8 mouse cellular contexts compared by ENCODE assay signal in genomic region chr3:94581793-94582455, GRCm38 (mm10). TPM values are rescaled to one million over a fixed set of nuclear protein-coding genes. Genes with fewer than 3 reads are reported as not detected.
DNase-seq lines count a peak whose midpoint lies in the region; ATAC-seq and TF ChIP-seq lines count a peak whose summit lies in the region.

No protein-coding gene starts in this region.

- H3K27ac ChIP-seq in forebrain, embryonic 12.5 days = peak overlapping the region; percentile 89
- peak overlapping the region; percentile 86; the same call in 1 of the 2 replicates for H3K27ac ChIP-seq in liver, adult 2 months (replicated peaks; ENCODE audit: insufficient read depth, low read depth, low read length)

- WGBS in forebrain, embryonic 12.5 days = under 1% methylated on average over 28 of the region's 48 CpGs
- WGBS in liver, adult 2 months = 1% methylated on average over 48 of the region's 48 CpGs

- H3K4me2 ChIP-seq in forebrain, embryonic 12.5 days = peak overlapping the region; percentile 86

- DNase-seq in layer of hippocampus, adult 9-11 months = peak; percentile 9
- no peak for DNase-seq in layer of hippocampus, postnatal 10 days (ENCODE audit: low spot score in 2 of 2)
- peak; percentile 77 for DNase-seq in T-cell, adult 2 months (ENCODE audit: low spot score)
- peak; percentile 25 for DNase-seq in liver, adult 2 months (ENCODE audit: extremely low read depth, low read depth, low spot score)
- DNase-seq in spleen, postnatal 36 days (ENCODE audit: low spot score in 2 of 2) = peak; percentile 62
- DNase-seq in right cerebral cortex, adult 18-20 months = no peak
- no peak for DNase-seq in left cerebral cortex, postnatal 14 days (ENCODE audit: low spot score in 2 of 2)

- no peaks in the 10 kb centered on the region for H3K36me3 ChIP-seq in forebrain, embryonic 12.5 days (replicated peaks)
- H3K36me3 ChIP-seq in liver, adult 2 months (ENCODE audit: control insufficient read depth, insufficient read depth, low read length) = no peaks in the 10 kb centered on the region

- H3K27me3 ChIP-seq in forebrain, embryonic 12.5 days = no peaks in the 10 kb centered on the region
- H3K27me3 ChIP-seq in liver, adult 2 months (ENCODE audit: control insufficient read depth, insufficient read depth, low read length) = no peaks in the 10 kb centered on the region

- peaks cover 22% of the 10 kb centered on the region; the same call in 1 of the 2 replicates for H3K79me2 ChIP-seq in liver, adult 2 months (ENCODE audit: control insufficient read depth, insufficient read depth, low read length)

- TF ChIP-seq CTCF in liver, adult 2 months (IDR thresholded peaks at IDR 0.05; ENCODE audit: low read depth, low read length) = no peak

- H3K4me1 ChIP-seq in forebrain, embryonic 12.5 days = peaks cover 27% of the 10 kb centered on the region
- H3K4me1 ChIP-seq in liver, adult 2 months (ENCODE audit: control insufficient read depth, insufficient read depth, low read length) = peaks cover 10% of the 10 kb centered on the region

- intact Hi-C loops in left cerebral cortex, postnatal 14 days (cut with DNase I) = loop anchor here (5.0 kb wide), 1 partner anchor 255 kb away; the partner anchor contains the start of gene Pogz

- no peaks in the 10 kb centered on the region for H3K9me3 ChIP-seq in forebrain, embryonic 12.5 days

- H3K9ac ChIP-seq in forebrain, embryonic 12.5 days = peak overlapping the region; percentile 89
- peak overlapping the region; percentile 93 for H3K9ac ChIP-seq in liver, adult 2 months (ENCODE audit: low read depth, low read length)

- peak overlapping the region; percentile 90 for H3K4me3 ChIP-seq in forebrain, embryonic 12.5 days (replicated peaks)
- H3K4me3 ChIP-seq in liver, adult 2 months (ENCODE audit: insufficient read depth, low read depth, low read length) = peak overlapping the region; percentile 95

- TF ChIP-seq POLR2A in liver, adult 2 months (IDR thresholded peaks at IDR 0.05; ENCODE audit: extremely low read depth, insufficient read depth, low read length) = no peak

- ATAC-seq in forebrain, embryonic 12.5 days (ENCODE audit: low FRiP score) = peak; percentile 85

RNA-seq across cellular contexts. Expression of gene Snx27, which starts 0.6 kb away (rescaled TPM):
- total RNA-seq in layer of hippocampus, postnatal 10 days (2021) = 10 to 100 TPM; 80.2 to 88.8 TPM
- polyA plus RNA-seq in forebrain, embryonic 12.5 days (2016; fragmentation: Nextera tagmentation; extraction: Ambion mirVana) = 67.5 and 70.5 TPM in 2 replicates
- 9.6 and 13.6 TPM in 2 replicates for total RNA-seq in liver, adult 2 months (2014; rRNA removed)
- 4.7 TPM in 2 replicates for polyA plus RNA-seq in liver, adult 2 months (2012; rRNA removed)
- total RNA-seq in left cerebral cortex, postnatal 14 days (2021) = 10 to 100 TPM; 79.6 to 81.8 TPM

Comparison
In these comparisons a context has a peak if more than half of its experiments do, and no peak if none do; other contexts are left out.
1. DNase-seq: peak in layer of hippocampus, adult 9-11 months (single experiment), T-cell, adult 2 months (single experiment), liver, adult 2 months (single experiment) and spleen, postnatal 36 days (2 of 2); none in layer of hippocampus, postnatal 10 days (0 of 2), right cerebral cortex, adult 18-20 months (single experiment) and left cerebral cortex, postnatal 14 days (0 of 2).